In the genomic region with DNA sequence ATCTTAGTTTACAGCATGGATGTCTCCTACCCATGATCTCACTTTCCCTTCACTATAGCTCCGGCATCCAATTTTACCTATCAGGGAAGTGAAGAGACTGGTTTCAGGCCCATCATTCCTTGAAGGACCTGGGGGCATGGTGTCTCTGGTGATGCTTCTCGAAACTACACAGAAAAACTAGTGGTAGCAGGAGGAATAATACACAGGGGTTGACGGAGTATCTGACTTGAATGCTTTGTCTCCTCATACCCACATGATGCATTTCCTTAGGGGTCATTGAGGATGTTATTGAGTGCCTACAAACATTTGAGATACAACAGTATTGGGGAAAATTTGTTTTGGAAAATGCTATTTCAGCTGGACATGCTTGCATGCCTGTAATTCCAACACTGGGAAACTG, we compare ENCODE assay signal across 31 mouse cellular contexts.
"Had no signal": no experiment of that assay in that cellular context is flagged by ENCODE, and none has a peak within 500 bp of the region (broad histone marks: within the 10 kb centered on the region; RNA-seq: fewer than 3 reads in every experiment).

No protein-coding gene starts in this region.

- H3K27ac ChIP-seq: left cerebral cortex, adult 2 months; limb, embryonic 10.5 days; limb, embryonic 12.5 days; limb, embryonic 13.5 days; limb, embryonic 15.5 days; liver, embryonic 12.5 days; liver, embryonic 13.5 days; liver, embryonic 14.5 days; liver, embryonic 15.5 days; lung, embryonic 15.5 days; macrophage; midbrain, embryonic 10.5 days; midbrain, embryonic 12.5 days; midbrain, embryonic 13.5 days; midbrain, embryonic 15.5 days; neural tube, embryonic 12.5 days had no signal

- H3K4me2 ChIP-seq: limb, embryonic 12.5 days; limb, embryonic 13.5 days; limb, embryonic 15.5 days; liver, embryonic 11.5 days; liver, embryonic 12.5 days; liver, embryonic 13.5 days; liver, embryonic 15.5 days; lung, embryonic 14.5 days; lung, embryonic 15.5 days; midbrain, embryonic 12.5 days; midbrain, embryonic 13.5 days; midbrain, embryonic 15.5 days; neural tube, embryonic 12.5 days had no signal

- H3K4me3 ChIP-seq: left cerebral cortex, adult 2 months; limb, embryonic 10.5 days; limb, embryonic 12.5 days; limb, embryonic 13.5 days; limb, embryonic 15.5 days; liver, embryonic 12.5 days; liver, embryonic 13.5 days; liver, embryonic 15.5 days; lung, embryonic 15.5 days; megakaryocyte, embryonic 14.5 days; midbrain, embryonic 10.5 days; midbrain, embryonic 12.5 days; midbrain, embryonic 13.5 days; midbrain, embryonic 15.5 days; myocyte; neural tube, embryonic 12.5 days had no signal

- ATAC-seq: liver, embryonic 12.5 days; liver, postnatal 0 days; lung, postnatal 0 days; midbrain, embryonic 13.5 days; midbrain, embryonic 15.5 days; midbrain, embryonic 16.5 days had no signal

- H3K9me3 ChIP-seq: limb, embryonic 10.5 days; limb, embryonic 12.5 days; limb, embryonic 13.5 days; limb, embryonic 15.5 days; liver, embryonic 12.5 days; liver, embryonic 13.5 days; liver, embryonic 15.5 days; lung, embryonic 15.5 days; midbrain, embryonic 10.5 days; midbrain, embryonic 12.5 days; midbrain, embryonic 13.5 days; midbrain, embryonic 15.5 days; neural tube, embryonic 12.5 days had no signal

- H3K36me3 ChIP-seq: limb, embryonic 10.5 days; limb, embryonic 12.5 days; limb, embryonic 13.5 days; limb, embryonic 15.5 days; liver, embryonic 12.5 days; liver, embryonic 13.5 days; liver, embryonic 15.5 days; lung, embryonic 15.5 days; midbrain, embryonic 10.5 days; midbrain, embryonic 12.5 days; midbrain, embryonic 13.5 days; midbrain, embryonic 15.5 days; neural tube, embryonic 12.5 days had no signal

- H3K4me1 ChIP-seq: liver, embryonic 12.5 days; liver, embryonic 13.5 days; liver, embryonic 15.5 days; lung, embryonic 15.5 days; megakaryocyte, embryonic 14.5 days had no signal

- H3K9ac ChIP-seq: limb, embryonic 12.5 days; limb, embryonic 13.5 days; limb, embryonic 15.5 days; liver, embryonic 12.5 days; liver, embryonic 13.5 days; liver, embryonic 14.5 days; liver, embryonic 15.5 days; liver, postnatal 0 days; lung, embryonic 14.5 days; lung, embryonic 15.5 days; midbrain, embryonic 12.5 days; midbrain, embryonic 13.5 days; midbrain, embryonic 15.5 days; neural tube, embryonic 12.5 days had no signal

- H3K27me3 ChIP-seq: limb, embryonic 12.5 days; limb, embryonic 13.5 days; limb, embryonic 15.5 days; liver, embryonic 12.5 days; liver, embryonic 13.5 days; liver, embryonic 15.5 days; lung, embryonic 15.5 days; megakaryocyte, embryonic 14.5 days; midbrain, embryonic 13.5 days; midbrain, embryonic 15.5 days; neural tube, embryonic 12.5 days had no signal

- DNase-seq: left cerebral cortex, postnatal 4 days; liver; liver, embryonic 13.5 days; liver, postnatal 0 days; lung, adult 18-20 months; lung, adult 2 months; lung, embryonic 14.5 days; lung, postnatal 10 days; lung, postnatal 14 days; lung, postnatal 36 days; lung, postnatal 4 days had no signal
